37 mouse cellular contexts compared by ENCODE assay signal in genomic region chr6:29425118-29425517, GRCm38 (mm10). TPM values are rescaled to one million over a fixed set of nuclear protein-coding genes. Genes with fewer than 3 reads are reported as not detected.
"Had no signal": no experiment of that assay in that cellular context is flagged by ENCODE, and none has a peak within 500 bp of the region (broad histone marks: within the 10 kb centered on the region; RNA-seq: fewer than 3 reads in every experiment).

No protein-coding gene starts in this region.

- H3K27me3 ChIP-seq: embryonic facial prominence, embryonic 12.5 days; embryonic facial prominence, embryonic 13.5 days; embryonic facial prominence, embryonic 15.5 days; forebrain, embryonic 13.5 days; forebrain, embryonic 15.5 days had no signal

- H3K4me2 ChIP-seq: embryonic facial prominence, embryonic 12.5 days; embryonic facial prominence, embryonic 13.5 days; embryonic facial prominence, embryonic 15.5 days; forebrain, embryonic 12.5 days; forebrain, embryonic 13.5 days; forebrain, embryonic 15.5 days had no signal

- H3K27ac ChIP-seq: embryonic facial prominence, embryonic 10.5 days; embryonic facial prominence, embryonic 12.5 days; embryonic facial prominence, embryonic 13.5 days; embryonic facial prominence, embryonic 15.5 days; forebrain, embryonic 12.5 days; forebrain, embryonic 13.5 days; forebrain, embryonic 15.5 days; gastrocnemius, adult 2 months; heart, adult 2 months; heart, embryonic 10.5 days had no signal

- H3K9me3 ChIP-seq: embryonic facial prominence, embryonic 10.5 days; embryonic facial prominence, embryonic 12.5 days; embryonic facial prominence, embryonic 13.5 days; embryonic facial prominence, embryonic 15.5 days; forebrain, embryonic 12.5 days; forebrain, embryonic 13.5 days; forebrain, embryonic 15.5 days; heart, embryonic 10.5 days had no signal

- H3K4me3 ChIP-seq: embryonic facial prominence, embryonic 10.5 days; embryonic facial prominence, embryonic 12.5 days; embryonic facial prominence, embryonic 13.5 days; embryonic facial prominence, embryonic 15.5 days; erythroblast, embryonic 14.5 days; forebrain, embryonic 12.5 days; forebrain, embryonic 13.5 days; forebrain, embryonic 15.5 days; gastrocnemius, adult 2 months; heart, adult 2 months; heart, embryonic 10.5 days had no signal

- DNase-seq: cerebellum, adult 8-10 months; cerebellum, adult 9-10 months; cerebellum, adult 9-11 months; cerebellum, postnatal 10 days; cerebellum, postnatal 14 days; cerebellum, postnatal 25 days; cerebellum, postnatal 36 days; embryo, embryonic 11 days; gastrocnemius, adult 2 months; gastrocnemius, postnatal 10 days; gastrocnemius, postnatal 14 days; gastrocnemius, postnatal 25 days; gastrocnemius, postnatal 36 days; heart, adult 11 months; heart, adult 18-20 months; heart, adult 2 months had no signal

- H3K9ac ChIP-seq: embryonic facial prominence, embryonic 12.5 days; embryonic facial prominence, embryonic 13.5 days; embryonic facial prominence, embryonic 15.5 days; forebrain, embryonic 12.5 days; forebrain, embryonic 13.5 days; forebrain, embryonic 15.5 days had no signal

- H3K36me3 ChIP-seq: embryonic facial prominence, embryonic 10.5 days; embryonic facial prominence, embryonic 12.5 days; embryonic facial prominence, embryonic 15.5 days; forebrain, embryonic 12.5 days; forebrain, embryonic 15.5 days had no signal

- ATAC-seq: forebrain, embryonic 13.5 days; forebrain, embryonic 14.5 days; forebrain, embryonic 15.5 days; forebrain, embryonic 16.5 days had no signal

- H3K4me1 ChIP-seq: embryonic facial prominence, embryonic 10.5 days; embryonic facial prominence, embryonic 12.5 days; embryonic facial prominence, embryonic 13.5 days; embryonic facial prominence, embryonic 15.5 days; forebrain, embryonic 12.5 days; forebrain, embryonic 13.5 days; forebrain, embryonic 15.5 days had no signal

RNA-seq across cellular contexts. Expression of gene Flnc, which starts 7.9 kb away (rescaled TPM):
- total RNA-seq: common myeloid progenitor, adult 5-6 weeks; granulocyte monocyte progenitor cell, adult 5-6 weeks had no signal
- polyA plus RNA-seq: erythroblast, embryonic 14.5 days had no signal

RNA-seq across cellular contexts. Expression of gene Ccdc136, which starts 29.0 kb away (rescaled TPM):
- total RNA-seq: common myeloid progenitor, adult 5-6 weeks; granulocyte monocyte progenitor cell, adult 5-6 weeks had no signal
- polyA plus RNA-seq: erythroblast, embryonic 14.5 days had no signal

RNA-seq across cellular contexts. Expression of gene Opn1sw, which starts 36.9 kb away (rescaled TPM):
- total RNA-seq: common myeloid progenitor, adult 5-6 weeks; granulocyte monocyte progenitor cell, adult 5-6 weeks; heart, adult 18-20 months; heart, adult 2 months had no signal
- polyA plus RNA-seq: erythroblast, embryonic 14.5 days; heart, adult 2 months had no signal

RNA-seq across cellular contexts. Expression of gene Atp6v1fnb, which starts 46.1 kb away (rescaled TPM):
- total RNA-seq: gastrocnemius, adult 2 months; gastrocnemius, adult 8-10 months; gastrocnemius, postnatal 14 days; gastrocnemius, postnatal 25 days; gastrocnemius, postnatal 36 days; gastrocnemius, postnatal 4 days; heart, adult 18-20 months; heart, adult 2 months; heart, adult 8-10 months had no signal
- polyA plus RNA-seq: cortical plate, adult 2 months; embryonic facial prominence, embryonic 10.5 days; embryonic facial prominence, embryonic 11.5 days; embryonic facial prominence, embryonic 14.5 days; embryonic facial prominence, embryonic 15.5 days; erythroblast, embryonic 14.5 days; forebrain, embryonic 15.5 days; forebrain, embryonic 16.5 days; frontal cortex, adult 2 months; gonadal fat pad, adult 2 months; heart, adult 2 months; heart, embryonic 10.5 days had no signal
